28 mouse cellular contexts compared by ENCODE assay signal in genomic region chr11:5684283-5684682, GRCm38 (mm10). TPM values are rescaled to one million over a fixed set of nuclear protein-coding genes. Genes with fewer than 3 reads are reported as not detected.
DNase-seq lines count a peak whose midpoint lies in the region; ATAC-seq and TF ChIP-seq lines count a peak whose summit lies in the region.
"Had no signal": no experiment of that assay in that cellular context is flagged by ENCODE, and none has a peak within 500 bp of the region (broad histone marks: within the 10 kb centered on the region; RNA-seq: fewer than 3 reads in every experiment).

No protein-coding gene starts in this region.

- no peak for TF ChIP-seq POLR2A in CH12.LX (IDR thresholded peaks at IDR 0.05; ENCODE audit: low read depth, low read length)
- no peak for TF ChIP-seq POLR2A in limb, embryonic 14.5 days (IDR thresholded peaks at IDR 0.05; ENCODE audit: borderline replicate concordance, extremely low read depth, insufficient read depth, insufficient read length)

- H3K27ac ChIP-seq in CH12.LX (ENCODE audit: insufficient read depth, low read depth), result no peak overlapping the region
- no peak overlapping the region for H3K27ac ChIP-seq in limb, embryonic 14.5 days (replicated peaks; ENCODE audit: low read depth, low read length)
- H3K27ac ChIP-seq: embryonic facial prominence, embryonic 13.5 days; gastrocnemius, adult 2 months; hindbrain, embryonic 13.5 days; liver, embryonic 15.5 days; neural tube, embryonic 13.5 days had no signal

- 0 out of 2 replicates have a peak, but pooled peaks have one; percentile 39 for ATAC-seq in common myeloid progenitor, adult 5-6 weeks (replicated peaks; ENCODE audit: low read depth, poor library complexity, severe bottlenecking)
- peak; percentile 37; the same call in 1 of the 2 replicates for ATAC-seq in limb, embryonic 14.5 days (ENCODE audit: low FRiP score, low read depth)
- ATAC-seq: forebrain, embryonic 16.5 days; intestine, embryonic 16.5 days had no signal

- dilution Hi-C loops in CH12.LX (cut with MboI; ENCODE audit: extremely low pct_ligation_motif_present, extremely low pct_unique_long_range_greater_than_20kb, low sequenced_read_pairs), result no loop called here

- H3K27me3 ChIP-seq in CH12.LX (replicated peaks), result no peaks in the 10 kb centered on the region
- H3K27me3 ChIP-seq in limb, embryonic 14.5 days (ENCODE audit: control insufficient read depth, insufficient read depth, low read length), result no peaks in the 10 kb centered on the region
- H3K27me3 ChIP-seq: embryonic facial prominence, embryonic 13.5 days; hindbrain, embryonic 13.5 days; liver, embryonic 15.5 days; neural tube, embryonic 13.5 days had no signal

- no peak overlapping the region for H3K9ac ChIP-seq in CH12.LX (ENCODE audit: insufficient read depth, low read depth)
- no peak overlapping the region for H3K9ac ChIP-seq in limb, embryonic 14.5 days (ENCODE audit: low read depth, low read length, severe bottlenecking)
- H3K9ac ChIP-seq: embryonic facial prominence, embryonic 13.5 days; hindbrain, embryonic 13.5 days; liver, embryonic 15.5 days; neural tube, embryonic 13.5 days had no signal

- no peak overlapping the region for H3K4me3 ChIP-seq in CH12.LX (replicated peaks in 1 of 3; ENCODE audit: low read depth in 2 of 3, low read length in 2 of 3, poor library complexity in 1 of 3)
- H3K4me3 ChIP-seq in limb, embryonic 14.5 days (replicated peaks; ENCODE audit: low read length), result no peak overlapping the region
- H3K4me3 ChIP-seq: embryonic facial prominence, embryonic 13.5 days; gastrocnemius, adult 2 months; hindbrain, embryonic 13.5 days; liver, embryonic 15.5 days; neural tube, embryonic 13.5 days had no signal

- H3K4me2 ChIP-seq in CH12.LX (ENCODE audit: insufficient read depth, low read depth, poor library complexity, severe bottlenecking), result no peak overlapping the region
- H3K4me2 ChIP-seq in limb, embryonic 14.5 days (replicated peaks; ENCODE audit: low read depth, low read length, severe bottlenecking), result no peak overlapping the region
- H3K4me2 ChIP-seq: embryonic facial prominence, embryonic 13.5 days; heart, embryonic 11.5 days; hindbrain, embryonic 13.5 days; liver, embryonic 15.5 days; midbrain, embryonic 11.5 days; neural tube, embryonic 13.5 days had no signal

- 11% methylated on average over 7 of the region's 7 CpGs for WGBS in limb, embryonic 14.5 days

- H3K9me3 ChIP-seq in CH12.LX (replicated peaks; ENCODE audit: low read length), result no peaks in the 10 kb centered on the region
- H3K9me3 ChIP-seq in limb, embryonic 14.5 days (ENCODE audit: control insufficient read depth, low read length), result no peaks in the 10 kb centered on the region
- H3K9me3 ChIP-seq: embryonic facial prominence, embryonic 13.5 days; hindbrain, embryonic 13.5 days; liver, embryonic 15.5 days; neural tube, embryonic 13.5 days had no signal

- peaks cover 0 to 7% of the 10 kb centered on the region in 2 experiments; a peak in 1 of 4 replicates for H3K4me1 ChIP-seq in CH12.LX (ENCODE audit: control insufficient read depth in 1 of 2, insufficient read depth in 2 of 2)
- peaks cover 5% of the 10 kb centered on the region; the same call in 1 of the 2 replicates for H3K4me1 ChIP-seq in limb, embryonic 14.5 days (ENCODE audit: control insufficient read depth, insufficient read depth, low read length)
- H3K4me1 ChIP-seq: embryonic facial prominence, embryonic 13.5 days; hindbrain, embryonic 13.5 days; liver, embryonic 15.5 days; neural tube, embryonic 13.5 days had no signal

- DNase-seq in retina, embryonic 14.5 days (ENCODE audit: low spot score), result peak; percentile 13
- DNase-seq in retina, postnatal 1 day, result no peak
- no peak for DNase-seq in CH12.LX (ENCODE audit: extremely low read depth)
- DNase-seq in limb, embryonic 14.5 days (ENCODE audit: low spot score), result no peak
- no peak for DNase-seq in right cerebral cortex, adult 18-20 months
- DNase-seq in adrenal gland, adult (ENCODE audit: inconsistent age in 2 of 2, low spot score in 1 of 2), result no peak
- DNase-seq in layer of hippocampus, adult 8-10 months (ENCODE audit: low spot score in 2 of 2), result no peak
- DNase-seq: adrenal gland, adult 2 months; adrenal gland, postnatal 36 days; cerebellum, adult 18-20 months; cerebellum, postnatal 14 days; gastrocnemius, adult 2 months; gastrocnemius, postnatal 36 days; heart, adult 18-20 months; heart, postnatal 36 days; kidney, postnatal 14 days; liver; right cerebral cortex, postnatal 25 days; spleen, adult 18-20 months had no signal

- TF ChIP-seq RAD21 in CH12.LX (IDR thresholded peaks at IDR 0.05; ENCODE audit: low read depth, low read length), result no peak

- peak in 1 of 2 experiments; percentile 29; a peak in 2 of 4 replicates for TF ChIP-seq CTCF in CH12.LX (conservative IDR thresholded peaks at IDR 0.05 in 1 of 2, IDR thresholded peaks at IDR 0.05 in 1 of 2; ENCODE audit: low read depth in 2 of 2, low read length in 2 of 2)

- TF ChIP-seq EP300 in CH12.LX (IDR thresholded peaks at IDR 0.05; ENCODE audit: low read length), result no peak

- in situ Hi-C loops in CH12.LX (cut with MboI; ENCODE audit: low pct_ligation_motif_present, low pct_unique_long_range_greater_than_20kb, low sequenced_read_pairs), result no loop called here

- no peaks in the 10 kb centered on the region for H3K79me2 ChIP-seq in CH12.LX (replicated peaks; ENCODE audit: control insufficient read depth, extremely low read depth, insufficient read depth, poor library complexity, severe bottlenecking)

- no peaks in the 10 kb centered on the region for H3K36me3 ChIP-seq in CH12.LX (replicated peaks in 1 of 2; ENCODE audit: control insufficient read depth in 1 of 2, insufficient read depth in 1 of 2, low read length in 1 of 2)
- no peaks in the 10 kb centered on the region for H3K36me3 ChIP-seq in limb, embryonic 14.5 days (ENCODE audit: control insufficient read depth, insufficient read depth, low read length)
- H3K36me3 ChIP-seq: embryonic facial prominence, embryonic 13.5 days; hindbrain, embryonic 13.5 days; liver, embryonic 15.5 days; neural tube, embryonic 13.5 days had no signal

TF ChIP-seq in CH12.LX, 34 proteins besides CTCF, POLR2A, EP300 and RAD21:
- TF ChIP-seq BHLHE40 (IDR thresholded peaks at IDR 0.05; ENCODE audit: low read depth, low read length) (peak; percentile 54), ZNF384 (IDR thresholded peaks at IDR 0.05; ENCODE audit: low read depth, low read length) (no peak), SMC3 (IDR thresholded peaks at IDR 0.05; ENCODE audit: low read depth, low read length) (peak; percentile 18)

RNA-seq across cellular contexts. Expression of gene Mrps24, which starts 31.2 kb away (rescaled TPM):
- total RNA-seq in CH12.LX (2012; rRNA removed) (107 and 109 TPM in 2 replicates), CH12.LX (2014; rRNA removed) (70.9 and 73.8 TPM in 2 replicates)
- 90.8 and 95.1 TPM in 2 replicates for polyA plus RNA-seq in CH12.LX (2012; ENCODE audit: insufficient read length, low read depth)
- 38.7 and 82.1 TPM in 2 replicates for total RNA-seq in common myeloid progenitor, adult 5-6 weeks (2017)
- 124 and 135 TPM in 2 replicates for polyA plus RNA-seq in limb, embryonic 14.5 days (2012; rRNA removed)
- polyA plus RNA-seq in limb, embryonic 14.5 days (2014; fragmentation: Nextera tagmentation; extraction: Ambion mirVana), result 197 and 219 TPM in 2 replicates
- total RNA-seq in layer of hippocampus, adult 8-10 months (2022), result 10 to 100 TPM; 52.7 to 65.7 (median 61.7) TPM
